Mouse (Mus musculus) hindbrain, embryonic 13.5 days (tissue): ENCODE results near the gene Btbd11. TPM values are rescaled to one million over a fixed set of nuclear protein-coding genes. Genes with fewer than 3 reads are reported as not detected.

ENCODE experiments used
- ATAC-seq: fragments of 200-750 bp; cut with Nextera tagmentation; 2 replicates; pipeline ENCODE4 v1.8.0; 2017; ENCODE audit warnings: moderate TSS enrichment; ENCODE audit not compliant: low FRiP score
- H3K27ac ChIP-seq: fragments of 300-500 bp; sonication (generic); 2 replicates; pipeline ENCODE4 v1.5.1; 2015; ENCODE audit warnings: inconsistent platforms, mild to moderate bottlenecking, moderate library complexity
- H3K27me3 ChIP-seq: fragments of 300-500 bp; sonication (generic); 2 replicates; pipeline ENCODE4 v1.6.1; 2015; ENCODE audit warnings: mild to moderate bottlenecking, inconsistent platforms
- H3K36me3 ChIP-seq: fragments of 300-500 bp; sonication (generic); 2 replicates; pipeline ENCODE4 v1.6.1; 2015; ENCODE audit warnings: mild to moderate bottlenecking, inconsistent platforms
- H3K4me1 ChIP-seq: fragments of 300-500 bp; sonication (generic); replicated peaks from 2 replicates; pipeline ENCODE4 v1.6.1; 2015; ENCODE audit warnings: inconsistent platforms
- H3K4me2 ChIP-seq: fragments of 300-500 bp; sonication (generic); 2 replicates; pipeline ENCODE4 v1.6.1; 2015; ENCODE audit warnings: inconsistent platforms, mild to moderate bottlenecking, moderate library complexity
- H3K4me3 ChIP-seq: fragments of 300-500 bp; sonication (generic); 2 replicates; pipeline ENCODE4 v1.5.1; 2015; ENCODE audit warnings: mild to moderate bottlenecking, inconsistent platforms
- H3K9ac ChIP-seq: fragments of 300-500 bp; sonication (generic); 2 replicates; pipeline ENCODE4 v1.6.1; 2015; ENCODE audit warnings: mild to moderate bottlenecking, inconsistent platforms
- H3K9me3 ChIP-seq: fragments of 300-500 bp; sonication (generic); 2 replicates; pipeline ENCODE4 v1.6.1; 2016; ENCODE audit warnings: inconsistent platforms
- whole genome bisulfite sequencing: fragments of 180-500 bp; shearing (Covaris S2); methylation state at CpG from one replicate; pipeline ENCODE4 v1.1.7; 2015; 5-methylcytosine and 5-hydroxymethylcytosine counted together
- polyA plus RNA-seq: library from polyadenylated mRNA; unstranded; fragments of >200 nt; fragmentation: Nextera tagmentation; extraction: Ambion mirVana; gene quantifications from 2 replicates; pipeline ENCODE4 v1.2.1, GENCODE M21; 2015

Btbd11 gene
- polyA plus RNA-seq, 1 experiment from 2014 or later, result 14.5 TPM

GRCm38 (mm10) chr10:85540311-85541093 lies 153.9 kb downstream of the Btbd11 start:
- no peak overlapping the region for H3K4me2 ChIP-seq
- 0 out of 2 replicates have a peak, but pooled peaks cover 1% of the 10 kb centered on the region for H3K27me3 ChIP-seq
- H3K9me3 ChIP-seq, result no peaks in the 10 kb centered on the region
- ATAC-seq, result no peak
- no peak overlapping the region for H3K4me3 ChIP-seq
- peak overlapping the region; percentile 75 for H3K27ac ChIP-seq
- H3K36me3 ChIP-seq, result no peaks in the 10 kb centered on the region
- WGBS, result 90% methylated on average over 13 of the region's 13 CpGs
- H3K4me1 ChIP-seq, result peaks cover 21% of the 10 kb centered on the region
- H3K9ac ChIP-seq, result no peak overlapping the region

GRCm38 (mm10) chr10:85541481-85541880 lies 154.9 kb downstream of the Btbd11 start:
- Histone ChIP-seq H3K27me3 (no peaks in the 10 kb centered on the region), H3K9ac (no peak overlapping the region), H3K4me3 (no peak overlapping the region), H3K27ac (no peak overlapping the region), H3K36me3 (no peaks in the 10 kb centered on the region), H3K4me1 (peaks cover 21% of the 10 kb centered on the region), H3K9me3 (no peaks in the 10 kb centered on the region), H3K4me2 (no peak overlapping the region)
- no peak for ATAC-seq
- 85% methylated on average over 3 of the region's 3 CpGs for WGBS

- Histone ChIP-seq H3K4me1 (peaks cover 21% of the 10 kb centered on the region), H3K9me3 (no peaks in the 10 kb centered on the region), H3K36me3 (no peaks in the 10 kb centered on the region), H3K4me3 (no peak overlapping the region), H3K4me2 (no peak overlapping the region), H3K9ac (no peak overlapping the region), H3K27ac (no peak overlapping the region), H3K27me3 (no peaks in the 10 kb centered on the region)
- WGBS, result 94% methylated on average over 14 of the region's 14 CpGs
- ATAC-seq, result no peak
Measured at GRCm38 (mm10) chr10:85541892-85542630, 155.4 kb downstream of the Btbd11 start.

- H3K9me3 ChIP-seq, result no peaks in the 10 kb centered on the region
- no peak overlapping the region for H3K4me2 ChIP-seq
- no peak overlapping the region for H3K9ac ChIP-seq
- peaks cover 21% of the 10 kb centered on the region for H3K4me1 ChIP-seq
- 89% methylated on average over 2 of the region's 2 CpGs for WGBS
- H3K27me3 ChIP-seq, result no peaks in the 10 kb centered on the region
- no peaks in the 10 kb centered on the region for H3K36me3 ChIP-seq
- no peak overlapping the region for H3K27ac ChIP-seq
- no peak for ATAC-seq
- no peak overlapping the region for H3K4me3 ChIP-seq
Measured at GRCm38 (mm10) chr10:85543281-85543680, 156.7 kb downstream of the Btbd11 start.

DNA sequence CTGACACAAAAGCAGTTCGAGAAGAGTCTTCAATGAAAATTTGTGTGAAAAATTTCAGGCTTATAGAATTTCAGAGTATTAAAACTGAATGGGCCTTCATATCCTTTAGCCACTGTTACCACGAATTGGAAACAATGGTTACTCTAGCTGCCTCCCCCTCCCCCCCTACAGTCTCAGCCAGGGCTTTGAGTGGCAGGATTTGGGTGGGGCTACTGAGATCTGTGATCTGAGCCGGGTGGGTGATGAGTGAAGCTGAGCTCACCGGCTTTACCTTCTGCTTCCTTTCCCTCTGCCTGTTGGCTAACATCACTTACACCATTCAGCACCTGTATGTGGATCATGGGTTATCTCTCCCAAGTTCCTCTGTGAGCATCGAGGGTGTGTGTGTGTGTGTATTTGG lies 158.4 kb downstream of the Btbd11 start:
- H3K27ac ChIP-seq, result no peak overlapping the region
- peaks cover 9% of the 10 kb centered on the region for H3K4me1 ChIP-seq
- H3K9ac ChIP-seq, result no peak overlapping the region
- no peak overlapping the region for H3K4me2 ChIP-seq
- no peaks in the 10 kb centered on the region for H3K36me3 ChIP-seq
- ATAC-seq, result no peak
- no peaks in the 10 kb centered on the region for H3K9me3 ChIP-seq
- no peak overlapping the region for H3K4me3 ChIP-seq
- H3K27me3 ChIP-seq, result no peaks in the 10 kb centered on the region
- WGBS, result 56% methylated on average over 5 of the region's 5 CpGs

DNA sequence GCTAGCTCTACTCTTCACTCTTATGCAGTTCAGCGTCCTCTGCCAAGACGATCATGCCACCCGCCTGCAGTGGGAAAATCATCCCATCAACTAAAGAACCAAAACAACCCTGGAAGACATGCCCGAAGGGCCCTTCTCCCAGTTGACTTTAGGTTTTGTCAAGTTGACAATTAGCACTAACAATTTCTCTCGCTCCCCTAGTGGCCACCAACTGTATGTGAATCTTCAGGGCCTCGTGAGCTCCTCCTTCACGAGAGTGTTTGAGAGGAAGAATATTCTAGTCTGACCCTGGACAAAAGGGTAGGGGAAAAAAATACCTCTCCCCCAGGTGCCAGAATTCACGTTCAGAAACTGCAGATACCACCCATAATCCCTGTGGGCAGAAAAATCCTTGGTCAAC lies 168.6 kb downstream of the Btbd11 start:
- H3K9ac ChIP-seq, result no peak overlapping the region
- H3K4me3 ChIP-seq, result no peak overlapping the region
- WGBS, result 67% methylated on average over 8 of the region's 8 CpGs
- no peak for ATAC-seq
- no peak overlapping the region for H3K27ac ChIP-seq
- H3K4me2 ChIP-seq, result no peak overlapping the region
- no peaks in the 10 kb centered on the region for H3K27me3 ChIP-seq
- H3K4me1 ChIP-seq, result no peaks in the 10 kb centered on the region
- no peaks in the 10 kb centered on the region for H3K36me3 ChIP-seq
- H3K9me3 ChIP-seq, result no peaks in the 10 kb centered on the region

DNA sequence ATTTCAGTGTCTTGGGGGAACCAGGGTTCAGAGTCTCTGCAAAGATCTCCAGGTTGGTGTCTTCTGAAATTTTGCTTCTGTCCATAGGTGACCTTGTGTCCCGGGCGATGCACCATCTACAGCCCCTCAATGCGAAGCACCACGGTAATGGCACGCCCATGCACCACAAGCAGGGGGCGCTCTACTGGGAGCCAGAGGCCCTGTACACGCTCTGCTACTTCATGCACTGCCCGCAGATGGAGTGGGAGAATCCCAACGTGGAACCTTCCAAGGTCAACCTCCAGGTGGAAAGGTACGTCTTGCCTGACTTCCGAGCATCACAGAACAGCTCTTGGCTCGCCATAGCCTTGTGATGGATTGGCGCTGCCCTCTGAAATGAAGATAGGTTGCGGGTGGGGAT lies 174.8 kb downstream of the Btbd11 start:
- no peak for ATAC-seq
- WGBS, result 92% methylated on average over 14 of the region's 14 CpGs
- H3K4me2 ChIP-seq, result no peak overlapping the region
- H3K4me1 ChIP-seq, result no peaks in the 10 kb centered on the region
- H3K4me3 ChIP-seq, result no peak overlapping the region
- no peaks in the 10 kb centered on the region for H3K9me3 ChIP-seq
- H3K27me3 ChIP-seq, result no peaks in the 10 kb centered on the region
- H3K36me3 ChIP-seq, result peaks cover 3% of the 10 kb centered on the region; the same call in 1 of the 2 replicates
- no peak overlapping the region for H3K9ac ChIP-seq
- no peak overlapping the region for H3K27ac ChIP-seq

DNA sequence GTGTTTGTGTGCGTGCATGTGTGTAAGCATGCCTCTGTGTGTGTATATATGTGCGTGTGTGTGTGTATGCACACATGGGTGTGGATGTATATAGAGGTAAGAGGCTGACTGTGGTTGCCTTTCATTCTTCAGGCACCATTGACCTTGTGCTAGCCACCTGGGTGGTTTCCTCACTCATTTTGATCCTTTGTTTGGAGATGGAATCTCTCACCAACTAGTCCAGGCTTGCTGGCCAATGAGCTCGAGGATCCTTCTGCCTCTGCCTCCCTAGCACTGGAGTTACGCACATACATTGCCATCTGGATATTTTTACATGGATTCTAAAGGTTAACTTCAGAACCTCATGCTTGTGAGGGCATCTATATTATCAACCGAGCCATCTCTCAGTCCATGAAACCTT lies 184.8 kb downstream of the Btbd11 start:
- no peaks in the 10 kb centered on the region for H3K27me3 ChIP-seq
- no peaks in the 10 kb centered on the region for H3K36me3 ChIP-seq
- no peak overlapping the region for H3K27ac ChIP-seq
- H3K4me3 ChIP-seq, result no peak overlapping the region
- WGBS, result 92% methylated on average over 5 of the region's 5 CpGs
- no peak for ATAC-seq
- H3K9me3 ChIP-seq, result peaks cover 4% of the 10 kb centered on the region; the same call in 1 of the 2 replicates
- no peaks in the 10 kb centered on the region for H3K4me1 ChIP-seq
- no peak overlapping the region for H3K4me2 ChIP-seq
- no peak overlapping the region for H3K9ac ChIP-seq

DNA sequence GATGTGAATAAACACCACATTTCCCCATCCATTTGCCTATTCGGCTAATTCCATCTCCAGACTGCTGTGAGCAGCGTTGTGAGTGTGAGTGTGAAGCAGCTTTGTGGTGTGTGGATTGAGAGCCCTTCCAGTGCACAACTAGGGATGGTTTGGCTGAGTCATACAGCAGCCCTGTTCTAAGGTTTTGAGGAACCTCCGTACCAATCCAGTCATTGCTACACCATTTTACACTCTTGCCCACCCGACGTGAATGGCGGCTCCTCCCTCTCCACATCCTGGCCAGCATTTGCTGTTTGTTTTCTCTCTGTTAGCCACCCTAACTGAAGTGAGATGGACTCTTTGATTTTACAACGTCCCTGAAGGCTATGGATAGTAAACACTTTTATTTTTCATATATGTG lies 186.0 kb downstream of the Btbd11 start:
- no peak for ATAC-seq

DNA sequence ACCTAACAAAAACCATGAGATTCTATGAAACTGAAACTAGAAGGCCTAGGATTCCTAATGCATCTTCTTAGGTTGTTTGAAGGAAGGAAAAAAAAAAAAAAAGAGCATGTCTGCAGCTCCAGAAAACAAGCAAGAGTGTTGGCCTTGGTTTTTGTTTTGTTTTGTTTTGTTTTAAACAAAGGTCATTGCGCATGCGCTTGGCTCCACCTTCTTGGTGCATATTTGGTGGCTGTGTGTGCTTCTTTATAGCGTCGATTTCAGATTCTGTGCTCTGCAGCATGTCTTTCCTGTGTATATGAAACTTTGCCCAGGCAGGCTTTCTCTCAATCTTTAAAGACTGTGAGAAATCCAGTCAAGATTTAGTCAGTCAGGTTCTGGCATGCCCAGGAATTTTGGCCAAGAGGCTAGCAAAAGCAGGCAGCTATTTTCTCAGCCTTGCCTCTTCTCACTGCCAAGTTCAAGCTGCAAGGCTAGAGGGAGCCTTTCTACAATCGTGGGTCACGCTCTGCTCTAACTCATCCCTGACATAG lies 191.3 kb downstream of the Btbd11 start:
- H3K9me3 ChIP-seq, result peaks cover 4% of the 10 kb centered on the region; the same call in 1 of the 2 replicates
- H3K4me2 ChIP-seq, result no peak overlapping the region
- no peak overlapping the region for H3K9ac ChIP-seq
- WGBS, result 91% methylated on average over 6 of the region's 6 CpGs
- no peak overlapping the region for H3K4me3 ChIP-seq
- no peak for ATAC-seq
- no peaks in the 10 kb centered on the region for H3K4me1 ChIP-seq
- H3K27me3 ChIP-seq, result no peaks in the 10 kb centered on the region
- H3K36me3 ChIP-seq, result no peaks in the 10 kb centered on the region
- no peak overlapping the region for H3K27ac ChIP-seq

More for the DNA sequence above, 186.0 kb downstream of the Btbd11 start:
- Histone ChIP-seq H3K4me3 (no peak overlapping the region), H3K27me3 (no peaks in the 10 kb centered on the region), H3K27ac (no peak overlapping the region), H3K4me2 (no peak overlapping the region), H3K36me3 (no peaks in the 10 kb centered on the region), H3K4me1 (no peaks in the 10 kb centered on the region), H3K9me3 (peaks cover 4% of the 10 kb centered on the region; the same call in 1 of the 2 replicates), H3K9ac (no peak overlapping the region)
- WGBS, result 90% methylated on average over 7 of the region's 7 CpGs

DNA sequence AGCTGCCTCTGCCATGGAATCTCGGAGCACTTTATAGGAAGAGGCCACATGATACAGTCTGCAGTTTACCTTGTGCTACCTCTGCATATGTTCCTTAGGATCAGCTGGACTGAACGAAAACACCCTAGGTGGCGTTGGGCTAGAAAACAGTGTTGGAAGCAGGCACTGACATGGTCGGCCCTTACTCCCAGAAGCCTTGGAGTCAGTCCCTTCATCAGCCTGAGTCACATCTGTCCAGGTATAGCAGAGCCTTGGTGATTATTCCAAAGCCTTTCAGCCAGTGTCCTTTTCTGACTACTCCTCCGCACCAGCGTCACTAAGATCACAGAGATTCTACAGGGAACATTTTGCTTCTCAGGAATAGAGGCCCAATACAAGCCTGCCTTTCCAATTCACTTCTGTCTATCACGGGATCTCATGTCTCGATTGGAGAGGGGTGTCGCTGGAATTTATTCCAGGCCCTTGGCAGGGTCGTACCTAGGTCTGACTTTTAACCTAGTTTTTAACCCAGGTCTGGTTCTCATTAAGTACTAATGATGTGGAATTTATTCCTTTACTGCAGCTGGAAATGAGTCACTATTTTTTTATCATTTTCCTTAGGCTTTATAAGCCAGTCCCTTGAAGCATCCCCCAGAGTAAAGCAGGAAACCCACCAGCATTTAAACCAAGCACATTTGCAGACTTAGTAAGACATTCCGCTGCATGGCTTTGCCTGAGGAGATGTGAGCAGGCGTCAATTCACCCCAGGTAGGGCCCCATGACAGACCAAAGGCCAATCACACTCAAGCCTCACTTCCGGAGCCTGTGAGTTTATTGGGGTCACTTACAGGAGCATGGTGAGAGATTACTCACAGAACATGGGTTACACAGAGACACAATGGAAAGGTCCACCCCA lies 192.2 kb downstream of the Btbd11 start:
- H3K4me2 ChIP-seq, result no peak overlapping the region
- H3K4me1 ChIP-seq, result no peaks in the 10 kb centered on the region
- no peak overlapping the region for H3K27ac ChIP-seq
- no peaks in the 10 kb centered on the region for H3K9me3 ChIP-seq
- H3K27me3 ChIP-seq, result no peaks in the 10 kb centered on the region
- no peak for ATAC-seq
- no peaks in the 10 kb centered on the region for H3K36me3 ChIP-seq
- H3K4me3 ChIP-seq, result no peak overlapping the region
- WGBS, result 91% methylated on average over 13 of the region's 13 CpGs
- H3K9ac ChIP-seq, result no peak overlapping the region

- Histone ChIP-seq H3K9me3 (no peaks in the 10 kb centered on the region), H3K4me2 (no peak overlapping the region), H3K4me1 (peaks cover 6% of the 10 kb centered on the region; the same call in 1 of the 2 replicates), H3K4me3 (no peak overlapping the region), H3K27ac (no peak overlapping the region), H3K27me3 (no peaks in the 10 kb centered on the region), H3K36me3 (no peaks in the 10 kb centered on the region), H3K9ac (no peak overlapping the region)
- 89% methylated on average over 3 of the region's 3 CpGs for WGBS
- ATAC-seq, result no peak
Measured at GRCm38 (mm10) chr10:85587758-85588157, 201.1 kb downstream of the Btbd11 start.
